Mouse (Mus musculus) neural tube, postnatal 0 days (tissue): ENCODE data around the gene Gm49380. TPM values are rescaled to one million over a fixed set of nuclear protein-coding genes. Genes with fewer than 3 reads are reported as not detected.

Experiments
- polyA plus RNA-seq: library from polyadenylated mRNA; unstranded; fragments of >200 nt; fragmentation: Nextera tagmentation; extraction: Ambion mirVana; gene quantifications from 2 replicates; pipeline ENCODE4 v1.2.1, GENCODE M21; 2015

The Gm49380 gene
- polyA plus RNA-seq: 0.12 and 0.18 TPM in 2 replicates

DNA sequence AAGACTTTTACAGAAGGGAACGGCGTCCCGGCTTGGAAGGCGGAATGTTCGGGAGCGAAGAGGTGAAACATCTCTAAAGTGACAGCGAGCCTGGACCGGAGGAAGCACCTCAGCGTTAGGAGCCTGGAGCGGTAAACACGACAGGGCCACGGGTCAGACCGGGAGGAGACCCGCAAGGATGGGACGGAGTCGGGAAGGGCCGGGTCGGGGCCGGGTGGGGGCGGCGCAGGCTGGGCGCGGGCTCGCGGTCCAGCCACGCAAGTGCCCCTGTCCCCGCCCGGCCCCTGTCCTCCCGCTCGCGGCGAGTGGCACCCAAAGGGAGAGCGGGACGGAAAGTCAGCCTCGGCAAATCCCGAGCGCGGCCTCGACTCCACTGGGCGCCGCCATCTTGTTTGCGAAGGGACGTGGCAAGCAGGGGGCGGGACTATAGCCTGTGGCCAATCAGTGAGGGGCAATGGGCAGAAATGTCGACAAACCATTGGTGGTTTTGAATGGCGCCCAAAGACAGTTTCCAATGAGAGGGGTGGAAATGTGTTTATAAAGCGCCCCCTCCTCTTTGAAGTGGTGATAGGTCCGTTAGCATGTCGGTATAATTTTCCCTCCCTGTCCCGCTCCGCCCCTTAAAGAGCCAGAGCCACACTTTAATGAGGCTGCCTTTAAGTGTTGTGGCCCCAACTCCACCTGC is at the start of gene Gm49380, which contains the start of gene Rnf26:
Gene Gm49380 (minus strand): TSS at position 396 of the 685 bp plus-strand sequence.
Gene Rnf26 (minus strand): TSS at position 413 of the 685 bp plus-strand sequence.

DNA sequence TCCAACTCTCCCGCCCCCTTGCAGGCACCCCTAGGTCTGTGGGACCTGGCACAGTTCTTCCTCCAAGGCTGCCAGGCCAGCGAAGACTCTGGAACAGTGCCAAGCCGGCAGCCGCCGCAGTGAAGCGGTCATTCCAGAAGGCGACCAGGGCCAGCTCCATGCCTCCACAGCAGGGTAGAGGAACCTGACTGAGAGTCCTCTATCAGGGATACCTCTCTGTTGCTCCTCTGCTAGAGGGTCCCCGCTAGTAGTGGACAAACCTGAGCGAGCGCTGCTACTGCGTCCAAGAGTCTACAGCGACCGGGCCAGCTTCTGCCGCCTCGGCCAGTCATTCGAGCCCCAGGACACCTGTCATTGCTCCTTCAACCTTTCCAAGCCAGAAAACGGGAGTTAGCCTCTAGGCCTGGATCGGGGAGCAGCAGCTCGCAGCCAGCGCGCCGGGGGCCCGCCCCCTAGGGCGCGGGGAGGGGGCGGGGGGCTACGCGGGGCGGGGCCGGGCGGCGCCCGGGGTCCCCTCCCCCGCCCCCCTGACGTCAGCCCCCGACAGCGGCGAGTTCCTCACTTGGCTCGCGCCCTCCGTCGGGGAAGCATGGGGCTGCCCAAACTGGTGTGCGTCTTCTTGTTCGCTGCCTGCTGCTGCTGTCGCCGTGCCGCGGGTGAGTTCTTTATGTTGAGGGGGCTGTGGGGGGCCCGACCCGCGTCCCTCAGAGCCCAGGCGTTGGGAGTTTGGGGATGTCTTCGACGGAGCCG is 21.0 kb upstream of the Gm49380 start, which contains the start of gene Mcam:
Gene Mcam (plus strand): TSS at position 369 of the 750 bp plus-strand sequence.

DNA sequence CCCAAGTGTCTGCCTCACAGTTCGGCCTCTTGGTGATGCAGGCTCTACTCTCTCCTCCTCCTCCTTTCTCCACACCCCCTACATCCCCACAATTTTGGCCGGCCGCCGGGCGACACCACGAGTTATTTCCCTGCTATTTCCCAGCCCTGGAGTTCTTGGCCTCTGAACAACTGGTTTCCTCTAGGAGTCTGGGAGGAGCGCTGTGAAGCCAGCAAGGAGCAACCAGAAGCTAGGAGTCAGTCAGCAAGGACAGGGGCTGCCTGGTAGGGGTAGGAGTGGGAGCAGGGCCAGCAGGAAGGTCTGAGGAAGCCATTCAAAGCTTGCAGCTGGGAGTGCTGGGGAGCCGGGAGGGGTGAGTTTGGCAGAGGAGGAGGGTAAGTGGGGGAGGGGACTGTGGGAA is 6.2 kb downstream of the Gm49380 start, which contains the start of gene C1qtnf5:
Gene C1qtnf5 (plus strand): TSS at position 136 of the 400 bp plus-strand sequence.

DNA sequence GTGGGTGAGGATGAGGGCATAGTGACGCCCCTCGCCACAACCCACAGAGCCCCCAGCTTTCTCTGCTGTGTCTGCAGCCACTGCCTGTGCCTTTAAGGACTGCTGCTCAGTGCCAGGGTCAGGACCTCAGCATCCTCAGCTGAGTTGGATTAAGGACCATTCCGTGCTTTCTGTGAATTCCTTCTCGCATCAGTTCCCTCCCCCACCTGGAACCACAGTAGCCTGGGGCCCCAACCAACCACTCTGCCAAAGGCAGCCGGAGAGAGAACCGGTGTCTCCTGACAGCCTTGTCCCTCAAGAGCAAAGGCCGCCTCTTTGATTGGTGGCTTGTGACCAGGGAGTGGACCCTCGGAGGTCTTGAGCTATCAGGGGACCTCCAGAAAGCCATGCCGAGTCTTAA is 11.8 kb downstream of the Gm49380 start, which contains the start of gene Mfrp:
Gene Mfrp (plus strand): TSS at position 240 of the 400 bp plus-strand sequence.

DNA sequence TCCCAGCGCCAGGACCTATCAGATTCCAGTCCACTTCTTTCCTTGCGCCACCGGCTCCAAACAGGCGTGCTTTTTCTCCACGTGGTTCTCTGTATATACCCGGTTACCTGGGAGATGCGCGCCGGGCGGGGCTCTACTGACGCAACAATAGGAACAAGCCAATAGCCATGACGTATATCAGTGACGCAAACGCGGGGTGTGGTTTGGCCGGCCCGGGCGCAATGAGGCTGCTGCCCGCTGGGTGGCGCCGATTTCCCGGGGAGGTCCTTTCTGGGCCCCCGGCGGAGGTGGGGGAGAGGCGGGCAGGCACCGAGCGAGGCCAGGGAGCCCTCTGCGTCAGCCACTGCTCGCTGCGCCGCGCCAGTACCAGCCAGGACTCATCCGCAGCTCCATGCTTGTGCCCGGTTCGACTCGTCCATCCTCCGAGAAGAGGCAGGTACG is 46.5 kb downstream of the Gm49380 start, which contains the start of gene Usp2:
Gene Usp2 (plus strand): TSS at position 237 of the 441 bp plus-strand sequence.

DNA sequence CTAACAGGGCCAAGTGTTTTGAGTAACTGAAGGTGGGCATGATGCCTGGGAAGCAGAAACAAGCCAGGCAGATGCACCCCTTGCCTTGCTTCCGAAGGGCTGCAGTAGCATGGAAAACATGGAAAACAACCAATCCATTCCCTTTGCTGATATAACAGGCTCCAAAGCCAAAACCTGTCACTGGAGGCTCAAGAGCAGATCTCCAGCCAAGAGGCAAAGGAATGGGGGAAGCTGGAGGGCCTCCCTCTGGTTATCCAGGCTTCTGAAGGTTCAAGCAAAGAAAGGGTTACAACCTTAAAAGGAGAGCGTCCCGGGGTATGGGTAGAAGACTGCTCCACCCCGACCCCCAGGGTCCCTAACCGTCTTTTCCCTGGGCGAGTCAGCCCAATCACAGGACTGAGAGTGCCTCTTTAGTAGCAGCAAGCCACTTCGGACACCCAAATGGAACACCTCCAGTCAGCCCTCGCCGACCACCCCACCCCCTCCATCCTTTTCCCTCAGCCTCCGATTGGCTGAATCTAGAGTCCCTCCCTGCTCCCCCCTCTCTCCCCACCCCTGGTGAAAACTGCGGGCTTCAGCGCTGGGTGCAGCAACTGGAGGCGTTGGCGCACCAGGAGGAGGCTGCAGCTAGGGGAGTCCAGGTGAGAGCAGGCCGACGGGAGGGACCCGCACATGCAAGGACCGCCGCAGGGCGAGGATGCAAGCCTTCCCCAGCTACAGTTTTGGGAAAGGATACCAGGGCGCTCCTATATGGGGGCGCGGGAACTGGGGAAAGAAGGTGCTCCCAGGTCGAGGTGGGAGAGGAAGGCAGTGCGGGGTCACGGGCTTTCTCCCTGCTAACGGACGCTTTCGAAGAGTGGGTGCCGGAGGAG is 70.2 kb downstream of the Gm49380 start, which contains the start of gene Thy1:
Gene Thy1 (plus strand): TSS at position 549 of the 872 bp plus-strand sequence.

Other genes with a start within 250 kb of the Gm49380 start
- gene Thy1, start 70.1 kb downstream of the Gm49380 start, polyA plus RNA-seq: 74.5 and 79.4 TPM in 2 replicates
- 16.8 and 19.7 TPM in 2 replicates for gene Usp2, start 46.5 kb downstream of the Gm49380 start, polyA plus RNA-seq
- 0.08 TPM in 1 of 2 replicates, not detected in the other for gene Mfrp, start 11.8 kb downstream of the Gm49380 start, polyA plus RNA-seq
- gene C1qtnf5, start 6.3 kb downstream of the Gm49380 start, polyA plus RNA-seq: 17.6 and 18.5 TPM in 2 replicates
- gene Rnf26, start within 50 bp of the Gm49380 start, polyA plus RNA-seq: 33.2 and 35.4 TPM in 2 replicates
- gene Mcam, start 21.0 kb upstream of the Gm49380 start, polyA plus RNA-seq: 15.3 and 17.2 TPM in 2 replicates
- 11.6 and 14.1 TPM in 2 replicates for gene Cbl, start 120.5 kb upstream of the Gm49380 start, polyA plus RNA-seq
- 2.4 and 3.0 TPM in 2 replicates for gene Ccdc153, start 127.2 kb upstream of the Gm49380 start, polyA plus RNA-seq
- gene Pdzd3, start 138.0 kb upstream of the Gm49380 start, polyA plus RNA-seq: 0.19 and 0.31 TPM in 2 replicates
- 5.8 and 6.6 TPM in 2 replicates for gene Nlrx1, start 155.1 kb upstream of the Gm49380 start, polyA plus RNA-seq
- 26.9 and 28.9 TPM in 2 replicates for gene Abcg4, start 175.1 kb upstream of the Gm49380 start, polyA plus RNA-seq
- gene Hinfp, start 192.2 kb upstream of the Gm49380 start, polyA plus RNA-seq: 12.9 and 14.0 TPM in 2 replicates
- gene C2cd2l, start 206.8 kb upstream of the Gm49380 start, polyA plus RNA-seq: 21.9 and 24.4 TPM in 2 replicates
- 28.9 and 31.0 TPM in 2 replicates for gene Dpagt1, start 212.5 kb upstream of the Gm49380 start, polyA plus RNA-seq
- 103 and 104 TPM in 2 replicates for gene H2afx, start 221.2 kb upstream of the Gm49380 start, polyA plus RNA-seq
- gene Hmbs, start 230.7 kb upstream of the Gm49380 start, polyA plus RNA-seq: 53.4 and 54.7 TPM in 2 replicates
- 32.3 and 36.0 TPM in 2 replicates for gene Vps11, start 248.2 kb upstream of the Gm49380 start, polyA plus RNA-seq